Mouse (Mus musculus) embryo, embryonic 11 days (tissue): ENCODE results near the gene Krtap26-1.

Experiments
- DNase-seq: peaks from one replicate; pipeline ENCODE4 v3.0.0-alpha.2; 2015

The Krtap26-1 gene

DNA sequence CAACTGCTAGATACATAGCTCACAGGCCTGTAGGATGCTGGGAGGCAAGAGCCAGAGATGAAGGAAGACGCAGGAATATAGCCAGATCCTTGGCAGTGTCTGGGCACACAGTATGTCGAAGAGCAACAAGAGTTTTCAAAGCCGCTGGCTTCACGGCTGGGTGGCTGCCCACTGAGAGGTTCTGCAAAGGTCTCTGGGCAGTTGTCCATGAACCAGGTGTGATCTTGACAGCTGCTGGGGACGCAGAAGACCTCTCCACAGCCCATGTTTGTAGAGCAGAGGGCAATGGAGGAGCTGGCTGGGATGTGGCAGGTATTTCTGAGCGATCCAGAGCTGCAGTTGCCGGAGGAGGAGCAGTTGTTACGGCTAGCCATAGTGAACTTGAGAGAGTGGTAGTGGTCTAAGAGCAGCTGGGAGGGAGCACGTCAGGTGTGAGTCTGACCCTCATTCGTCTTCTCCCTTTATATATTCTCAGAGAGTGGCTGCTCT, at the start of gene Krtap26-1:
TSS of gene Krtap26-1 (minus strand) at position 439 of the 489 bp plus-strand sequence.
- DNase-seq, result no peak

DNA sequence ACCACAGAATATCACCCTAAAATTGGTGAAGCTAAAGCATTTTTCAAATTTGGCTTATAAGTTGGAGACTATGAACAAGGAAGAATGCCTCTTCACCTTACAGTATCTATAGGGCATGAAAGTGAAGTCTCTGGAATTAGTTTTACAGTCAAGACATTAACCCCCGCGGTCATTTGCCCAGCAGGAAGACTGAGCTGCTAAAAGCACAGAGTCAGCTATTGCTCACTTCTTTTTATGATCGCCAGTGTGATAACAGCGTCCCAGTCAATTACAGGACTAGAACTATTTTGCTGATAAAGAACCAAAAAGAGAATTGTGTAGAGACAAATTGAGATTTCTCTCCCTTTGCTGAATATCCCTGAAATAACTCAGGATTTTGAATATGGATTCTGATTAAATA, 48.7 kb upstream of the Krtap26-1 start:
- DNase-seq, result no peak

- DNase-seq, result peak; percentile 8
These were observed 33.7 kb upstream of the Krtap26-1 start for GRCm38 (mm10) chr16:88681282-88681681.

DNA sequence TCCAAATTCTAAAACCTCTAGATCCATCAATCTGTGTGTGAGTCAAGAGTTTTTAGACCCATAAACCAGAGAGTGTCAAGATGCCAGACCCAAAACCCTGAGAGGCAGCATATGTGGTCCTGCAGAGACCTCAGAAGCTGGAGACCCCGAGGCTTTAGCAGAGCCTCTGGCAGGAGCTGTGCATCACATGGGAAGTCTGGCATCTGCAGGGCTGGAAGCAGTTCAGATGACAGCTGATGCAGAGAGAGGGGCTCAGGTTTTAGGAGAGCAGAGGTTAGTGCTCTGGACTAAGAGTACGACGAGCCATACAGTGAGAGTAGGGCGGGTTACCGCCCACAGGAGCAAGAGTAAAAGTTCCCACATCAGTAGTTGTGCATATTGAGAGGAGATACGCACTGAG, 31.5 kb upstream of the Krtap26-1 start:
- DNase-seq, result no peak

DNA sequence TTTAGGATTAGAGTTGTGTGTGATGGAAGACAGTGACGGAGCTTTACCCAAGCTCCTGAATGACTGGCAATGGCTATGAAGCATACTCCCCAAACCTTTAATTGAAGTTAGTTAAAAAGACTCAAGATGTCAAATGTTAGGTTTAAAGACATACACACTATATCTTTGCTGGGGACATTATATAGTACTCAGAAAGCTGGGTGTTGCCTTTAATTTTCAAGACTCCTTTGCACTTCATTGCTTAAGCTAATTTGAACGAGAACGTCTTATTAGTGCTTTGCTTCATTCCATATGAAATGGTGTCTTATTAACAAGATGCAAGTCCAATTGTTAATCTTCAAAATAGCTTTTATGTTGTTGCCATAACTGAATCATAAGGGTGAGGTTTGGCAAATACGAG, 24.0 kb upstream of the Krtap26-1 start, which contains the start of gene Krtap27-1:
TSS of gene Krtap27-1 (minus strand) at position 101 of the 400 bp plus-strand sequence.
- DNase-seq, result no peak

- DNase-seq, result peak; percentile 11
These were observed 9.8 kb upstream of the Krtap26-1 start for GRCm38 (mm10) chr16:88657426-88657825.

DNA sequence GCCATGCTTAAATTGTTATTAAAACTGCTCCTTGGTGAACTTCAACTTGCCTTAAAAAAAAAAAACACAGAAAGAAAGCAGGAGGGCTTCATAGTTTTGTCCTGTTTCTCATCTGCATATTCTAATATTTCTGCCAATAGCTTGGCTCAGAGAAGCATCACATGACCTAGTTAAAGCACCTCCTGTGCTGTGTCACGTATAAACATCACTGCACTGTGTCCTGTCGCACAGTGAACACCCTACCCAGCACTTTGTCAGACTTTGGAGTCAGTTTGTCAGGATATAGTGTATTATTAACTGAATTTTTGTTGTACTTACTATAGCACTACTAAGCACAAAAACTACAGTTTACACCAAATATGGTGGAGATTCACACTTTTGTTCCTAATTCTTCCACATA, 4.4 kb upstream of the Krtap26-1 start:
- no peak for DNase-seq

GRCm38 (mm10) chr16:88651082-88651481, 3.5 kb upstream of the Krtap26-1 start:
- DNase-seq, result no peak

DNA sequence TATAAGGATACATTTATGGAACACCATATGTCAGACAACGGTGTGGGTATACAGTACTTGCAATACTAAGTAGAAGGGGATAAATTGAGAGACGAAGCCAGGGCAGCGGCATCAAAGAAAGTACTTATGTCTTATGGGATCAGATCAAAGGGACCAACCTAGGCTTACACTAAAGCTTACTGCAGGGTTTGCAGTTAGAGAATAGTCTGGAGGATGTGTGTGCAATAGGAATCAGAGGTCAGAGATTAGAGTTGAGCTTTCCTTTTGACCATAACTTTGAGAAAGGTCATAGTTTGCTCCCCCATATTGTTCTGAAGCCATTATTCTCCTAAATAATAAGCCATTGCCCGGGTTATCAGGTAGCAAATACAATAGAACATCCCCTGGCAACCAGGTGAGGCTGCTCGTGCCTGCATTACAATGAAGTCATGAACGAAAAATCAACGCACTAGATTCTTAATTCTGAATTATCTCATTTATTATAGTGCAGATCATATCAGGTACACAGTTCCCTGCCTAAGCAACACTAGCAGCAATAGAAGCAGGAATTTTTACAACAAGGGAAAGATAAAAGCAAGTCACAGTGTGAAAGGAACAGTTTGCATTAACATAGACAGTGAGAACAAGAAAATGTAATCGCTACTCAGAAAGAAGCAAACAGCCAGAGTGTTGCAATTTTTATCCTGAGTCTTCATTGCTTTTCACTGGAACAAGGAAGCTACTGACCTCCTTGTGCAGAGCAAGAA, 1.1 kb downstream of the Krtap26-1 start:
- DNase-seq, result no peak

DNA sequence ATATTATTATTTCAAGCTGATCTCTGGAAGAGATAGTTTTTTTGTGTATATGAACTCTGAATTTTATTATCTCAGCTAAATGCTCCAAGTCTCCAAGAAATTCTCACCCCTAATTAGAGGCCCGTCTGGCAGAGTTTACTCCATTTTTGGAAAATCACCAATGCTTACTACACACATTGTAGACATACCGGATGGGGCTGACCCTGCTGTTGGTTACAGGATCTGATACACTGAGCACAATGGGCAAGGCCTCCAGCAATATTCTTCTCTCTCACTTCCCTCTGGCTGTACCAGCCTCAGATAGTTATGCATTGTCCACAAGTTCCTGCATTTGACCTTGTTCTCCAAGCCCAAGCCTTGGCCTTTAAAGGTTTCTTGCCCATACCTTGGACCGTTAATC, 7.5 kb downstream of the Krtap26-1 start:
- DNase-seq, result no peak

- DNase-seq, result peak; percentile 11
These were observed 12.5 kb downstream of the Krtap26-1 start for GRCm38 (mm10) chr16:88635142-88635541.

GRCm38 (mm10) chr16:88631474-88631873, 16.1 kb downstream of the Krtap26-1 start:
- DNase-seq, result no peak

GRCm38 (mm10) chr16:88627566-88627965, 20.0 kb downstream of the Krtap26-1 start, which contains the start of gene 2310079G19Rik:
Gene 2310079G19Rik, minus strand, starts transcription at chr16:88627666.
- no peak for DNase-seq

DNA sequence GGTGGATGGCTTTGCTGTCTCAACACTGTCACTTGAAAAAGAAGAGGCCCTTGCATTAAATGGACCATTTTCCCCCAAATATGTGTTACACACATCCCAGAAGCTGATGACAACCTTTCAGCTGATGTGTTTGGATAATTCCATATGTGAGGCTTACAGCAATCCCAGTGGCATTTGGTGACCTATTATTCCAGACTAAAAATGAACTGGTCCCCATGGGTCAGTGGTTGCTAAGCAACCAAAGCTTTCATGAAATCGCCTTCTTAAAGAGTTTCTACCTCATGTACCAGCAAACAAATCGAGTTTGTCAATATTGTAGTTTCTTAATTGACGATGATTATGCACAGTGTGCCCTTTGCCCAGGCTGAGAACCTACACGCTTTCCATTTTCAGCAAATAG, 34.9 kb downstream of the Krtap26-1 start:
- DNase-seq, result peak; percentile 17

- DNase-seq, result no peak
These were observed 35.7 kb downstream of the Krtap26-1 start, which contains the start of gene Krtap24-1 for GRCm38 (mm10) chr16:88611922-88612321. Gene Krtap24-1, minus strand, starts transcription at chr16:88612279.

DNA sequence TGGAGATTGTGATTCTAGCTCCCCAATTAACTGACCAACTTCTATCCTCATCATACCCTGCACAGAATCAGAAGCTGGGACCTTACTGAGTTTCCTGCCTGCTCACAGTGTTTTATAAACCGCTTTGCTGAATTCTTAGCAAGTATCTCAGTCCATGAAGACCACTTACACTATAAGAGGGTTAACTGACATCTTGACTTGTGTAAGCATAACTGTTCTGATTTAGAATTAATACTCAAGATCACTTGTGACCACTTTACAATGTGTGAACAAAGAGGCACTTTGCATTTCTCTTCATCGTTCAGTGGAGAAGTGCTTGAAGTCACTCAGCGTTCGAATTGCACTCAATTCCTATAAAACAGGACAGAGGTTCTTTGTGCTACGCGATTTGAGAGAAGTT, 43.0 kb downstream of the Krtap26-1 start:
- no peak for DNase-seq

DNA sequence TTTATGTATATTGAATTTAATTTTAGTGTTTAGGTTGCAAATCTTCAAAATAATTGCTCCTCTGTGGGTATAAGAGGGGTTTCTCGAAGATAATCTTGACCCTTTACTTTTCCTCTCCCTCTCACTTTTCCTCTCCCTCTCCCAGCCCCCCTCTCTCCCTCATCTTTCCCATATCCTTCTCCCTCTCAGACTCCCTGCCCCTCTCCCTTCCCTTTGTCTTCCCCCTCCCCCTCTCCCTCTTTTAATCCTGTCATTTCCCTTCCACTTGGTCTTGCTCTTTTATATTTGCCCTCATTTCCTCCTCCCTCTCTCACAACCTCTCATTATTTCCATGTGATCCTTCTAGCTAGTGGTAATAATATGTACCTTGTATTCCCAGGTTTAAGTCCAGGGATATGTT, 45.1 kb downstream of the Krtap26-1 start:
- DNase-seq, result no peak

GRCm38 (mm10) chr16:88600303-88600702, 47.3 kb downstream of the Krtap26-1 start:
- no peak for DNase-seq

- DNase-seq, result peak; percentile 36
These were observed 47.9 kb downstream of the Krtap26-1 start for GRCm38 (mm10) chr16:88599504-88600237.
